Mouse (Mus musculus) gastrocnemius, adult 18-20 months (tissue): Measurements from ENCODE around the gene 1110008P14Rik. TPM values are rescaled to one million over a fixed set of nuclear protein-coding genes. Genes with fewer than 3 reads are reported as not detected.

Experiments used
- DNase-seq: peaks from one replicate; pipeline ENCODE4 v3.0.0; 2021; ENCODE audit warnings: low spot score
- total RNA-seq, 2 experiments: library from RNA; stranded (reverse); gene quantifications; 2 replicates each; pipeline ENCODE4 v1.2.3; 2021

The 1110008P14Rik gene
- total RNA-seq, 2 experiments from 2014 or later: 42.6 to 47.1 TPM

- DNase-seq: no peak
Observed at GRCm38 (mm10) chr2:32411407-32411806, 29.7 kb upstream of the 1110008P14Rik start.

- DNase-seq: no peak
Observed at GRCm38 (mm10) chr2:32408429-32409424, 27.0 kb upstream of the 1110008P14Rik start.

GRCm38 (mm10) chr2:32407144-32407824 lies 25.5 kb upstream of the 1110008P14Rik start:
- DNase-seq: no peak

GRCm38 (mm10) chr2:32404663-32405062 lies 22.9 kb upstream of the 1110008P14Rik start:
- peak; percentile 96 for DNase-seq

GRCm38 (mm10) chr2:32396695-32397094 lies 15.0 kb upstream of the 1110008P14Rik start:
- no peak for DNase-seq

- peak; percentile 91 for DNase-seq
Observed at GRCm38 (mm10) chr2:32395946-32396621, 14.3 kb upstream of the 1110008P14Rik start.

GRCm38 (mm10) chr2:32395484-32395945 lies 13.8 kb upstream of the 1110008P14Rik start, which contains the start of gene Ptges2:
Gene Ptges2 (plus strand): TSS chr2:32395896.
- peak; percentile 93 for DNase-seq

- DNase-seq: no peak
Observed at GRCm38 (mm10) chr2:32394973-32395372, 13.2 kb upstream of the 1110008P14Rik start.

GRCm38 (mm10) chr2:32392063-32392462 lies 10.3 kb upstream of the 1110008P14Rik start:
- no peak for DNase-seq

GRCm38 (mm10) chr2:32390871-32391270 lies 9.1 kb upstream of the 1110008P14Rik start:
- DNase-seq: no peak

GRCm38 (mm10) chr2:32389157-32389556 lies 7.4 kb upstream of the 1110008P14Rik start:
- no peak for DNase-seq

GRCm38 (mm10) chr2:32387706-32388490 lies 6.2 kb upstream of the 1110008P14Rik start, which contains the start of gene Lcn2:
Gene Lcn2 (minus strand): TSS chr2:32388252.
- DNase-seq: no peak

GRCm38 (mm10) chr2:32382689-32383088 lies 951 bp upstream of the 1110008P14Rik start:
- no peak for DNase-seq

- DNase-seq: no peak
Observed at GRCm38 (mm10) chr2:32381141-32381774, 480 bp downstream of the 1110008P14Rik start.

GRCm38 (mm10) chr2:32380001-32380500 lies 1.7 kb downstream of the 1110008P14Rik start:
- no peak for DNase-seq

- DNase-seq: no peak
Observed at GRCm38 (mm10) chr2:32376963-32377362, 4.8 kb downstream of the 1110008P14Rik start.

GRCm38 (mm10) chr2:32375317-32375940 lies 6.3 kb downstream of the 1110008P14Rik start:
- no peak for DNase-seq

GRCm38 (mm10) chr2:32374191-32374590 lies 7.5 kb downstream of the 1110008P14Rik start:
- DNase-seq: peak; percentile 84

GRCm38 (mm10) chr2:32367315-32367714 lies 14.4 kb downstream of the 1110008P14Rik start:
- no peak for DNase-seq
